Mouse (Mus musculus) gastrocnemius, postnatal 4 days (tissue): Measurements from ENCODE around the gene Gm20431. TPM values are rescaled to one million over a fixed set of nuclear protein-coding genes. Genes with fewer than 3 reads are reported as not detected.
"Not testable (repeated sequence)": the region's sequence is repeated elsewhere in the genome, so short reads cannot be mapped to it uniquely, and the experiment has no call there.

Experiments used
- DNase-seq, 2 experiments: peaks; one replicate each; pipeline ENCODE4 v3.0.0; 2021 to 2022; ENCODE audit warnings: low spot score in 2 of 2, mixed read lengths in 2 of 2
- total RNA-seq, 2 experiments: library from RNA; stranded (reverse); gene quantifications; 2 replicates each; pipeline ENCODE4 v1.2.3; 2021

Gene Gm20431
- total RNA-seq, 2 experiments from 2014 or later: 20.3 to 22.9 TPM

DNA sequence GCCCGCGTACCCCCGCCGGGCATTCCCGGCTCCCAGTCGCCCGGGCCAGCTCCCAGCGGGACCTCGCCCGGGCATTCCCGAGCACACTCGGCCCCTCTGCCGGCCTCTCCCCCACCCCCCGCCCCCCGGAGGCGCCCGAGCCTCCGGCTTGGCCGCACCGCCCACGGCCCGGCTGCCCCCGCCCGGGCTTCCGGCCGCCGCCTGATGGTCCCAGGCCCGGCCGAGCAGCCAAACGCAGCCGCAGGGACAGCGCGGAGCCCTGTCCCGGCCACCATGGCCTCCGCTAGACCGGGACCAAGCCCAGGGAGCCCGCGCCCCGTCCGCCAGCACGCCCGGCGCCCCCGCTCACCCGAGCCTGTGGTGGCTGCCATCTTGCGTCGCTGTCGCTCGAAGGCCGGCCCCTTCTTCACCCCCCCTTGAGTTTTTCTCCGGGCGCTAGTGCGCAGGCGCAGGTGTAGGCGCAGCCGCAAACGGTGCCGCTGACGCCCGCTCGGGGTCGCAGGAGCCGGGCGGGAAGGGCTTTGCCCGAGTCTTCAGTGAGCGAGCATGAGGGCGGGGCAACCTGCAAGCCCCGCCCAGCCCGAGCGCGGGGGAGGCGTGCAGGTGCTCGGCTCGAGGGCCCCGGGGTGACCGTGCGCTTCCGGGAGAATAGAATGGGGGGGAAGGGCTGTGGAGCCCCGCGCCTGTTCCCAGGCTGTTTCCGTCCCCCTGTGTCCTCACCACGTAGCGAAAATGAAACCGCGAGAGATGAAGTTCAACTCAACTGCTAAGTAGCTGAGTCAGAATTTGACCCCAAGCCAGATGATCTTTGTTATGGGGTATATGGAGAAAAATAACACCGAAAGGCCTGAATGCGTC is 29.5 kb downstream of the Gm20431 start, which contains the start of gene Ube2v1:
Gene Ube2v1 (minus strand): TSS at position 505 of the 858 bp plus-strand sequence.
- DNase-seq: peak; percentile 96 to 97

DNA sequence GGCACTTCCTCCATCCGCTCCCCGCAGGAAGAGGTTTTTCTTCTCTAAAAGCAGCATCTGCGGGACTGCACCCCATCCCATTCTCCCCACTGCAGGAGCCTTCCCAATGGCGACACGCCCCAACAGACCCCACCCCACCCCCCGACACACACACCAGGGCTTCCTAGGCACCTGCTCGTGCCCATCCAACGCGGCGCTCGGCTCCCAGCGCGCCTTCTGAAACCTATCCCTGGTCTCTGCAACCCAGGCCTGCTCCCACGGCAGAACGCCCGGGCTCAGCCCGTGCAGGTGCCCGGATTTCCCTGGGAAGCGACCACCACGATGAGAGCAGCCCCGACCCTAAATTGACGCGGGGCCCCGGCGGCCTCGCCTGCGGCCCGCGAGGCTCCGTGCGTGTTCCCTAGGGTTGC is 30.1 kb downstream of the Gm20431 start:
- DNase-seq: peak in 1 of 2 experiments; percentile 42

DNA sequence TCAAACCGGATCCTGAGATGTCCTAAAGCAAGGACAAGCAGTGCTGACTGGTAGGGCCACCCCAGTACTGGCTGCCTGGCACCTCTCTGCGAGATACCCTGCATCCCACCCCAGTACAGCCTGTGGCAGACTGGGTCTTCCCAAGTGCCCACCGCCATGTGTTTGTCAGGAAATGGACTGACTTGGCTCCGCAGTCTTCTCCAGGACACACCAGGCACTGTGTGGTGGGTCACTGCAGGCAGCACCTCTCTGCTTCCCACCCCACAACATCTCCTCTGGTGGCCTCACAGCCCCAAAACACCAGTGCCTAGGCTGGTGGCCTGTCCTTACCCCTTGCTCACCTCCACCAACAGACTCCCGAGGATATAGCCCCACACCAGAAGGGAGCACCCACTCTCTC is 30.9 kb downstream of the Gm20431 start:
- no peak for DNase-seq

DNA sequence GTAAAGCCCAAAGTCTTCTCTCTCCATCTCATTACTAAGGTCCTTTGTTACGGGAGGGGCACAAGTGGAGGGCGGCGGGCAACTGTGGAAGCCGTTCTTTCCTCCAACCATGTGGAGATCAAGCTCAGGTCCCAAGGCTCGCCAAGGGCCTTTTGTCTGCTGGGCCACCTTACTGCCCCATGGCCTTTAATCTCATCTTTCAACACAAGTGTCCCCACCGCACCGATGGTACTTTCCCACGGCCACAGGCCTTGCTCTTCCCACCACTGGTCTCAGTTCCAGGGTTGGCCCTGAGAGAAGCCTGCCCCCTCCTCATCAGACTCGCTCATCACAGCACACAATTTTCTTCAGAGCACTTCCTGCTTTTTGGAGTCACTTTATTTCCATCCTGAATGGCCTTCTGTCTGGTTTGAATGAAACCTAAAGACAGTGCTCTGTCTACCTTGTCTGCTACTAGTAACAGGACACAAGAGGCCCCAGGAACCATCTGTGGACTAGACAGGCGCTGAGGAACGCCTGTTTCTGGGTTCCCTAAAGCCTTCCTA is 31.6 kb downstream of the Gm20431 start:
- no peak for DNase-seq

DNA sequence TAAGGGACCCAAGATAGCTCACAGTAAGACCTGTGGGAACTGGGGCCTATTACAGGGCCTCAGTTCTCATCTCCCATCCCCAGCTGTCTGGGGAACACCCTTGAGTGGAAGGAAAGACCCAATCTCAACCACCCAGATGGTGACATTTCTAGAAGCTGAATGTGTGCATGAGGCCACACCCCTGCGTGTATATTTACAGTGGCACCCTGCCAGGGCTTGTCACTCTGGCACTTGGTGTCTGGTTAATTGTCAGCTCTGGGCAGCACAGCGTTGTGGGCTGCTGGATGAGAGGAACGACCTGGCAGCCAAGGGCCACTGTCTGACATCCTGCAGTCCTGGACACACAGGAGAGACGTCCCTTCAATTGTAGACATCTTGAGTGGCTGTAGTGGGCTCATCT is 32.4 kb downstream of the Gm20431 start:
- DNase-seq: no peak

DNA sequence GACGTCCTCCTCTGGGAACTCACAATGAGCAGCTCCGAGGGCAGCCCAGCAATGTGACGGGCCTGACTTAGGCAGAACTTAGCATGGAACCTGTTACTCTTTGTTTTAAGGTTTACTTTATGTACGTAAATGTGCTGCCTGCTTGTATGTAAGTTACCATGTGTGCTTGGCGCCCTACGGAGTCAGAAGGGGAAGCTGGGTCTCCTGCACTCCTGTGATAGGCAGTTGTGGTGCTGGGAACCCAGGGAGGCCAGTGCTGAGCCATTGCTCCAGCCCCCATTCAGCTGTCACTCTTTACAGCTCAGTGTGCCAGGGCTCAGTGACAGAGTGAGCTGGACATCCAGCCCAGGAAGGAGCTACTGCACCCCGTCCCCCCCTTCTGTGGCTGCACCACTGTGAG is 34.3 kb downstream of the Gm20431 start:
- no peak for DNase-seq

DNA sequence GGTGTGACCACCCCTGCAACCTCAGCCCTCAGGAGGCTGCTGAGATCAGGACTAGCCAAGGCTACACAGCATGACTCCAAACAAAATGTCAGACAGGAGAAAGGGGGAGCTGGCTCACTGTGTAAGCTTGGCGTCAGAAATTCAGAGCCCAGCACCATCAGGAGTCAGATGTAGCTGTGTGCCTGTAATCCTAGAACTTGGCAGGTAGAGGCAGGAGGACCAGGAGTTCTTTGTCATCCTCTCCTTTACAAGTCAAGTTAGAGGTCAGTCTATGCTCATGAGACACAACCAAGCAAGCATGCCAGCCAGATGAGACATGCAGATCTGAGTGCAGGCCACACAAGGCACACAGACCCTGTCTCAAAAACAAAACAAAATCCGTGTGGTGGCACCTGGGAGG is 35.6 kb downstream of the Gm20431 start:
- no peak for DNase-seq

DNA sequence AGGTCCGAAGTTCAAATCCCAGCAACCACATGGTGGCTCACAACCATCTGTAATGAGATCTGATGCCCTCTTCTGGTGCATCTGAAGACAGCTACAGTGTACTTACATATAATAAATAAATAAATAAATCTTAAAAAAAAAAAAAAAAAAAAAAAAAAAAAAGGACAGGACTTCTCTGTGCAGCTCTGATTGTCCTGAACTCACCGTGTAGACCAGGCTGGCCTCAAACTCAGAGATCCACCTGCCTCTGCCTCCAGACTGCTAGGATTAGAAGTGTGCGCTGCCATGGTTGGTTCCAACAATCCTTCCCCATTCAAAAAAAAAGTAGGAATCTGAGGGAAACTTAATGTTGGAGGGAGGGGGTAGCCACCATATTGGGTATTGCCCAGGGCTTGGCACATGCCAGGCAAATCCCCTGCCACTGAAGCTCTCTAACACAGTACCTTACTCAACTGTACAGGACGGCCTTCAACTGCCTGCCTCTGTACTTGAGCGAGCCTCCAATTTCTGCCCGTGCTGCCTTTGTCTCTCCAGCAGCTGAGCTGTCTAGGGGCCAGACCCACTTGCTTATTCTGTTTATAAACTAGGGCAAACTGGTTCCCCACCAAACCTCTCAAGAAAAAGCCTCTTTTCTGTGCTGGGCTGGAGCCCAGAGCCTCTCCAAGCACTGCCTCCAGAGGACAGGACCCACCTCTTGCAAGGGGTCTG is 36.8 kb downstream of the Gm20431 start:
- no peak for DNase-seq

DNA sequence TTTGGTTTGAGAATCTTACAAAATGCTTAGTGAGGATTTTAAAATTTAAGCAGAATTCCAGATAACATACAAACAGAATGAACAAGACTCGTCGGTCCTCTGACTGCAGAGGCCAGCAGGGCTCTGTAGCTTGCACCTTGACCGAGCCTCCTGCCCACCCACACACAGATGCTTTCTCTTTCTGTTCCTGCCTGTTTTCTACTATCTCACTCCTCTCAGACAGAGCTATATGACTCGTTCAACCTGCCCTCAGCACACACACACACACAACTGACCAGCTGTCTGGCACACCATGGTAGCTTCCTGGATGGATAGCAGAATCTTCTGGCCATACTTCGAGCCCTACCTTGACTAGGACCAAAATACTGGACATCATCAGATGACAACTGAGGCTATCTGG is 38.3 kb downstream of the Gm20431 start:
- no peak for DNase-seq

DNA sequence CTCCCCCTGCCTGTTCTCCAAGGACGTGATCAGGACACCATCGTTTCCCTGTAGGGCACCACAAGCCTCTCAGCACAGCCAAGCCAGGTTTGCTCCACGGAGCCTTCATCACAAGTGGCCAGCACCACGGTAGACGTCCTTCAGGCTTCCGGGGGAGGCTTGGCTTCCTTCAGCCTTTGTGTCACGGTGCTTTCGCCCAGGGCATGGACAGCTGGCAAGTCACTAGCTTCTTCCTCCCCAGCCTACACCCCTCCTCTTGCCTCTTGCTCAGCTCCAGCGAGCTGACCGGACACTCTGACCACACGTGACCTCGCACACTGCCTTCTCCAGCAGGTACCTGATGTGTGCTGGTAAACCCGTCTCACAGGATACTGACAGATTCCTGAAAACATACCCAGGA is 38.9 kb downstream of the Gm20431 start:
- no peak for DNase-seq

DNA sequence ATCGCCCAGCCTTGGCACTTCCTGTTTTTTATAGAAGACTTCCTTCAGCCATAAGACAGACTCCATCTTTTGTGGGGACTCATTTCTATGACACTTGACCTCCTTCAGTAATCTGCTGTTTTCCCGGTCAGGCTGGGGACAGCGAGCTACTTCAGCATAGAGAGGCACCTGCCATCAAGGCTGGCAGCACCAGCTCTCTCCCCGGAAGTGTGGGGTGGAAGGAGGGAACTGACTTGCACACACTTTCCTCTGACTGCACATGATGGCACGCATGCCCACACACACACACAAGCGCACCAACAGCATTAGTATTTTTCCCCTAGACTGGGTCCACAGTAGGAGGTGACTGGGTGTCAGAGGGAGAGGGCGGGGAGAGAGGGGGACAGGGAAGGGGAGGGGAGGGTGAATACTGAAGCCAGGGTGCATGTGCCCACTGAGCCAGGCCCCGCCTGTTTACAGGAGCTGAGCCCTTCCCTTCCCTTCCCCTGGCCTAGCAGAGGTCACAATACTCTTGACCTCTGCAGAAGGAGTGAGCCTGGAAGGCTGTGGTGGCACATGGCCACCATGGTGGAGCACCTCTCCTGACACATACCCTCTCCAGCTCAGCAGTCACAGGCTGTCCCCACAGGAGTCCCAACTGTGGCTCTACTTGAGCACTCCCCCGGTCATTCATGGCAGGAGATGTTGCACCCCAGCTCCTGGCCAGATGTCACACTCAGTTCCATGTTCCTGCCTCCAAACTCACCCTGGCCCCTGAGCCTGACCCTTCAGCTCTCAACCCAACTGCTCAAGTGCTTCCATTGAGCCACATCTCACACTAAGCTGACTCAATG is 39.8 kb downstream of the Gm20431 start:
- no peak for DNase-seq

DNA sequence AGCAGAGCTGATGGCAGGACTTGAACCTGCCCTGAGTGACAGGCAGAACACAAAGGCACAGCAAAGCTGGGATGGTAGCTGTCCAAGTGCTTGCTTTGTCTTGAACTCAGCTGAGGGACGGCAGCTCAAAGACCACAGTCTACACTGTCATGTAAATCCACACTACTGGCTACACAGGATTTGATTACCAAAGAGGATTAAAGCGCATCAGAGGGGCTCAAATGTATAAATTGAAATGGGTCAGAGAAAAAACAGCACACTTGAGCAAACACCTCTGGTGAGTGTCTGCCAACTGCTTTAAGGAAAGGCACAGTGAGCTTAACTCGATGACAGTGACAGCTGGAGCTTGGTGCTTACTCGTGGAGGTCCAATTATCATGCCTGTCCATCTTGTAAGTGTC is 43.8 kb downstream of the Gm20431 start:
- no peak for DNase-seq

DNA sequence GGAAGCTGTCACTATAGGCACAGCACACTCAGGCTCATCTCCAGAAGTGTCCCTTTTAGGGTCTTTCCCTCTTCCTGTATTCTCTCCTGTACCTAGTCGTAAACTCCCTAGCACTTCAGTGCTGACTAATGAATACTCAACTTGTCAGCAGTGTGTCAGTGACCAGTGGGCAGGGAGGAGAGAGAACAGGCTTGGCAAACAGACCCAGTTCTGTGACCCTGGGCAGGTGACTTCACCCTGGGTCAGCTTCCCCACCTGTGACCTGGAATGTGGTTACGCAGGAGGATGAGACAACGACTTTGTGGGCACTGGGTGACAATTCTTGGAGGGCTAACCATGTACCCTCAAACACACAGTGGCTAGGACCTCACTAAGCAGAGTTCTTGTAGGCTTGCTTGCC is 44.3 kb downstream of the Gm20431 start:
- no peak for DNase-seq

DNA sequence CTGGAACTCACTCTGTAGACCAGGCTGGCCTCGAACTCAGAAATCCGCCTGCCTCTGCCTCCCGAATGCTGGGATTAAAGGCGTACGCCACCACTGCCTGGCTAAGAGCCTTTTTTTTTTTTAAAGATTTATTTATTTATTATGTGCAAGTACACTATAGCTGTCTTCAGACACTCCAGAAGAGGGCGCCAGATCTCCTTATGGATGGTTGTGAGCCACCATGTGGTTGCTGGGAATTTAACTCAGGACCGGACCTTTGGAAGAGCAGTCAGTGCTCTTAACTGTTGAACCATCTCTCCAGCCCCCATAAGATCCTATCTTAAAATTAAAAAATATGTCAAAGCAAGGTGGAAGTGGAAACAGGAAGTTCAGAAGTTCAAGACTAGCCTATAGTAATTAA is 48.0 kb downstream of the Gm20431 start:
- DNase-seq: not testable (repeated sequence)

DNA sequence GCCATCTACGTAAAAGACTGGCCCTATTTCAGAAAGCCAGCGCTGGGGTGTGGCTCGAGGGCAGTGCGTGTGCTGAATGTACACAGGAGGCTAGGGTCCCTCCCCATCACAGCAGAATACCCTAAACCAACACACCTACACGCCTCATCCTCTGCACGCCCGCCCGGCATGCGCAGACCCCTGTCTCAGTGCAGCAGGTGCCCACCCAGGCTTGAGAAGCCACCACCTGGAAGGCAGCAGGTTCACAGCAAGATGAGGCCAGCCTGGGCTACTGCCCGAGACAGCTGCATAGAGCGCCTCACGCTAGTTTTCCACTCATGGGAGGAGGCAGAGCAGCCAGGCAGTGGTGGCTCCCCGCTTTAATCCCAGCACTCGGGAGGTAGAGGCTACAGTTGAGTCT is 49.2 kb downstream of the Gm20431 start:
- no peak for DNase-seq

DNA sequence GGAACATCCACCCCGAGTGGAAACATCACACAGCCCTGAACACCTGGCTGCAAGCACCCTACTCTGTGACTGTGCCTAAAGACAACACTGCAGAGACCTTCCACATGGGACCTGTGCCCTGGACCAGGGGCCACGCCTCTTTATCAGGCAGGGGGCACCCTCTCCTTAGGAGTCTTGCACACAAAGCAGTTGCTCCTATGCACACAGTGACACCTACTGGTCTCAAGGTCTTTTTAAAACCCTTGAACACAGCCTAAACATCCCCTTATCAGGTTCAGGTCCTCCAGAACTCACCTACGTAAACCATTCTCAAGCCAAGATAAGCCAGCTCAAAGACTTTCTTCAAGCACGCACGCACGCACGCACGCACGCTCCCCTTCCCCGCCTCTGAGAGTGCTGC is 50.0 kb downstream of the Gm20431 start:
- DNase-seq: no peak

DNA sequence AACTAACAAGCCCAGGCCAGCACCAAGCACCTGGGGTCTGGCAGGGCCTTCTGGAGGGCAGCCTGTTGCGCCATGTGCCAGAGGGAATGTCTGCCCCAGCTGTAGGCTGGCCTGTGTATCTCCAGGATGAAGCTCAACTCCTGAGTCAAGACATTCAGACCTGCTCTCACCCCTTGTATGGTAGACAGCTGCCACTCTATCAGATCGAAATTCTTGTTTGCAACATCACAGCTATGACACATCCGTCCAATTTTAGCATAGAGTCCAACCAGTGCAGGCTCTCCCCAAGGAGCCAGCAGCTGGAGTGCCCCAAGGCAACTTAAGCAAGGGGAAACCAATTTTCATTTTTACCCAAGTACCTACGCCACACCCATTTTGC is 54.6 kb downstream of the Gm20431 start:
- DNase-seq: no peak

DNA sequence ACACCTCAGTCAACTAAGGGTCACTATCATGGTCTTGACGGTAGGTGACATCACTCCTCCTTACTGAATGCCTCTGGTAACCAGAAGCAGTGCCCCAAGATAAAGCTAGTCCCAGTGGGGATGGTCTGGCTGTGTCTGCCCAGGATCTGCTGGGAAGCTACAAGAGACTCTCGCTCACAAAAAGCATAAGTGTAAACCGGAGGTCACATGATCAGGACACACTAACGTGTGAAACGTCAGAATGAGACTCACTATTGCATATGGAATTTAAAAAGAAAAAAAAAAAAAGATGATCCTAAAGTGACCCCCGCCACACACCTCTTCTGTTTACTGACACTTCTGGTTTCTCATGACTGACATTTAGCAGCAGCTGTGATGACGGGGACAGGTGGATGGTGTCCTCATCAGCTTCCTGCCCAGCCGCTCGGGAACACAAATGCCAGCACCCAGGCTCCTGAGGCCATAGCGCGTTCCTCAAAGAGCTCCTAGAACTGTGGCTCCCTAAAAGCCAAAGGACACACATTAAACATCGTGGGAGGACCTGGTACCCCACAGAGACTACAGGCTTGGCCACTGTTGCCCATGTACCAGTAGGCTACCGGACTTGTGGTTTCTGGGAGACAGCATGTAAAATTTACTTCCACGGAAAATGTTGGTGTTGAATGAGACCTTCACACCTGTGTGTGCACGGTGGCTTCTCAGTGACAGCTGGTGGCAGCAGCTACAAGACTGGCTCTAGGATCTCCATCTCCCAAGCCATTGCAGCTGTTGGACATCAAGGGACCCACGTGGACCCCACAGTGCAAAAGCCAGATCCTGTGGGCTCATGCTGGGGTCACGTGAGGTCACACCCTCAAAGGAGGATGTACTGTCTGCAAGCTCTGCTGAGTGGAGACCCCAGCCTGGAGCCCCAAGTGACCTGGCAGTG is 55.2 kb downstream of the Gm20431 start:
- DNase-seq: no peak

DNA sequence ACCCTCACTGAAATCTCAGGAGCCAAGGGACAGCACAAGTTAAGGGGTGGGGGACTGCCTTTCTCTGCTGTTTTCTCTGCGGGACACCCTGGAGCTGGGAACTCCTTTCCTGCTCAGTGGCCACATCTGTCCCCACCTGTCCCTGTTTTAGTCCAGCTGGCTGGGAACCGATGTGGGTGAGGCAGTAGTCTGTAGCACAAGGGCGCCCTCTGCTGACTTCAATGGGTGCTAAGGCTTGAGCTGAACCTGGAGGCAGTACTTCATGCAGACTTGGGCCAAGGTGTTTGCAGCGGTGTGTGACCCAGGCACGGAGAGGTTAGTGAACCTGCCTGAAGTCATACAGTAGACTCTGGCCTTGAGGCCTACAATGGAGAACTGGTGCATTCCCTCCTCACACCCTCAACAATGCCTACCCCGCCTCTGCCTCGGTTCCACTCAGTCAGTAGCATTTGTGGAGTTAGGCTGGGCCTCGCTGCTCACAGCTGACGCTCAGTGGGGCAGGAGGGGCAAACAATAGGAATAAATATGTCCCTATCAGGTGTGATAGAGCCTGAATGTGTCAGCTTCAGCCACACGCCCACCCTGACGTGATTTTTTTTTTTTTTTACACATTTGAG is 56.0 kb downstream of the Gm20431 start:
- peak; percentile 82 to 90 for DNase-seq

DNA sequence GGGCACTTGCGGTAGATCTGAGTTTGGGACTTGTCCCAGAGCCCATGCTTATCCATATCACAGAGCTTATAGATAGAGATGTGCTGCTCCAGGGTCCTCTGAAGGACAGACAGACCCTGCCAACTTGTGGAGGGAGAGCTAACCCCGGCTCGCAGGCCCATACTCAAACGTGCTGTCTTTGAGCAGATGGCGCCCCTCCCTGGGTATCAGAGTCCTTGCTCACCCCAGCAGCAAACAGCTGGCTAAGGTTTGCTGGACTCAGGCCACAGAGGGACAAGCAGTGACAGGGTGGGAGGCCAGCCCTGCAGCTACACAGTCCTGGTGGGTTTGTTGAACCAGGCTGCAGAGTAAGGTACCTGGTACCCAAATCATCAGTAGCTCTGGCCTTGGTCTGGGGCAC is 58.3 kb downstream of the Gm20431 start:
- DNase-seq: peak in 1 of 2 experiments; percentile 54
